Mouse (Mus musculus): ENCODE measurements around the gene Dnal1. TPM values are rescaled to one million over a fixed set of nuclear protein-coding genes. Genes with fewer than 3 reads are reported as not detected.

The Dnal1 gene
- polyA plus RNA-seq, 1 experiment from 2014 or later: 2.4 TPM

DNA sequence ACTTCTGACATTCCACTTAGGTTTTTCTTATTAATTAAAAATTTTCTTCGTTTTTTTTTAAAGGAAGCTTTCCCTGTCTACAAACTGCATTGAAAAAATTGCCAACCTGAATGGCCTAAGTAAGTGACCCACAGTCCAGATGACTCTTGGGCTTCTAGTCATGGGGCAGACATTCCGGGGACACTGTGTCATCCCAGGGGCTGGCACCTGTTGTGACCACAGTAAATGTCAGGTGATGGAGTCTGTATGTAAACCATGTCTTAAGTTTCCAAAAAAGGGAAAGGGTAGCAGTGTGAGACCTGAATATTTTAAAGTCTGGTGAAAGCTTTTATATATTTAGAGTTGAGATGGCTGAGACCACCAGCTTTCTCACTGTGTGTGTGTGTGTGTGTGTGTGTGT lies 12.7 kb downstream of the Dnal1 start:
- Histone ChIP-seq H3K36me3 (ENCODE audit: control insufficient read depth, insufficient read depth, low read length) (peaks cover 16% of the 10 kb centered on the region), H3K4me2 (ENCODE audit: low read length) (no peak overlapping the region), H3K9ac (ENCODE audit: low read length) (no peak overlapping the region), H3K4me3 (ENCODE audit: control insufficient read depth in 1 of 2, insufficient read depth in 1 of 2, low read depth in 1 of 2, low read length in 2 of 2) (no peak overlapping the region), H3K4me1 (ENCODE audit: control insufficient read depth in 2 of 2, insufficient read depth in 2 of 2, low read length in 2 of 2) (no peaks in the 10 kb centered on the region), H3K27me3 (ENCODE audit: control insufficient read depth, insufficient read depth, low read length) (no peaks in the 10 kb centered on the region), H3K9me3 (ENCODE audit: control insufficient read depth, low read length) (no peaks in the 10 kb centered on the region), H3K27ac (replicated peaks in 1 of 2; ENCODE audit: control insufficient read depth in 1 of 2, insufficient read depth in 1 of 2, low read depth in 2 of 2, low read length in 2 of 2) (no peak overlapping the region)
- 66% methylated on average over 2 of the region's 2 CpGs for WGBS
- ATAC-seq (ENCODE audit: insufficient number of reproducible peaks, insufficient read depth, low FRiP score, low read depth): no peak

DNA sequence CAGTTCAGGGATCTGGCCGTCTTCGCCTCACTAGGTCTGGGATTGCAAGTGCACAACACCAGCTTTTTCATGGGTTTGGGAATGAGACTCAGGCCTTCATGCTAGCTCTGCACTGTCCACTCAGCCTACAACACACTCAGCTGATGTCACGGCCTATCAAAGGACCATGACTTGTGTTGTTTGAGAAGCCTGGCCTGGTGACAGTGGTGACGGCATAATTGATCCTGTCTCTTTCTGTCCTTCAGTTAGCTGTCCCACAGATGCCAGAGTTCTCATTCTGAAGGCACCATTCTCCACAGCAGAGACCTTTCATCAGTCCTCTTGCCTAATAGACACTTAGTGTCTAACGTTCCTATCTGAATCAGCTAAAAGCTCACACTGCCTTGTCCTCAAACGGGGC lies 14.4 kb downstream of the Dnal1 start:
- no peak for ATAC-seq (ENCODE audit: insufficient number of reproducible peaks, insufficient read depth, low FRiP score, low read depth)
- Histone ChIP-seq H3K27me3 (ENCODE audit: control insufficient read depth, insufficient read depth, low read length) (no peaks in the 10 kb centered on the region), H3K9ac (ENCODE audit: low read length) (no peak overlapping the region), H3K4me2 (ENCODE audit: low read length) (no peak overlapping the region), H3K4me3 (ENCODE audit: control insufficient read depth in 1 of 2, insufficient read depth in 1 of 2, low read depth in 1 of 2, low read length in 2 of 2) (no peak overlapping the region), H3K27ac (replicated peaks in 1 of 2; ENCODE audit: control insufficient read depth in 1 of 2, insufficient read depth in 1 of 2, low read depth in 2 of 2, low read length in 2 of 2) (no peak overlapping the region), H3K4me1 (ENCODE audit: control insufficient read depth in 2 of 2, insufficient read depth in 2 of 2, low read length in 2 of 2) (no peaks in the 10 kb centered on the region), H3K9me3 (ENCODE audit: control insufficient read depth, low read length) (no peaks in the 10 kb centered on the region), H3K36me3 (ENCODE audit: control insufficient read depth, insufficient read depth, low read length) (peaks cover 18% of the 10 kb centered on the region)
- 78% methylated on average over 6 of the region's 6 CpGs for WGBS

DNA sequence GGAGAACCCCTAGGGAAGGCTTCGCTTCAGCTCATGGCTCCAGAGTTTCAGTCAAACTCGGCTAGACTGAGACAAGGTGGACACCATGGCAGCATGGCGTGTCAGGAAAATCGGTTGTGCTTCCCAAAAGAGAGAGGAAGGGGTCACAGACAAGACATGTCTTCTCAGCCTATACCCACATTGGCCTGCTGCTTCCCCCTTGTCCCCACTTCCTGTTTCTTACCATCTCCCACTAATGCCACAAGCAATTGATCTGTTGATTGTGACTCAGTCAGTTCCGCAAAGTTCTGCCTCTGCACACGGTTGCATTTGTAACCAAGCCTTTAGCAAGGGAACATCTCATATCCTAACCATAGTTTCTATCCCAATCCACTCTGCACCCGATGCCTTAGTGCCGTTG lies 15.8 kb downstream of the Dnal1 start:
- 90% methylated on average over 8 of the region's 8 CpGs for WGBS
- no peak overlapping the region for H3K27ac ChIP-seq (replicated peaks in 1 of 2; ENCODE audit: control insufficient read depth in 1 of 2, insufficient read depth in 1 of 2, low read depth in 2 of 2, low read length in 2 of 2)
- no peak overlapping the region for H3K4me2 ChIP-seq (ENCODE audit: low read length)
- no peak for ATAC-seq (ENCODE audit: insufficient number of reproducible peaks, insufficient read depth, low FRiP score, low read depth)
- H3K9ac ChIP-seq (ENCODE audit: low read length): no peak overlapping the region
- H3K4me1 ChIP-seq (ENCODE audit: control insufficient read depth in 2 of 2, insufficient read depth in 2 of 2, low read length in 2 of 2): no peaks in the 10 kb centered on the region
- H3K4me3 ChIP-seq (ENCODE audit: control insufficient read depth in 1 of 2, insufficient read depth in 1 of 2, low read depth in 1 of 2, low read length in 2 of 2): no peak overlapping the region
- H3K9me3 ChIP-seq (ENCODE audit: control insufficient read depth, low read length): no peaks in the 10 kb centered on the region
- H3K27me3 ChIP-seq (ENCODE audit: control insufficient read depth, insufficient read depth, low read length): no peaks in the 10 kb centered on the region
- peaks cover 16% of the 10 kb centered on the region for H3K36me3 ChIP-seq (ENCODE audit: control insufficient read depth, insufficient read depth, low read length)

DNA sequence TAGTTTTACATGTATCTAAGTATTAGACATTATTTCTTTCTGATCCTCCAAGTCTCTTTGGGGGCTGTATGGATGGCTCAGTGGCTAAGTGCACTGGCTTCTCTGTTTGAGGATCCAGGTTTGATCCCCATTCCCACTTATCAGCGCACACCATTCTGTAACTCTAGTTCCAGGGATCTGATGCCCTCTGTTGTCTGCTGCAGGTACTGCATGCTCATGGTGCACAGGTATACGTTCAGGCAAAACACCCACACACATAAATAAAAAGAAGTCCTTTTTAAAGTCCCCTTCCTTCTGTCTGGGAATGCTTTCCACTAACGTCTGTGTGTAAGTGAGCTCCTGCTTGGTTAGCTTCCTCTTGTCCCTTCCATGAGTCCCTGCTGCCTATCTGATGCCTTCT lies 18.1 kb downstream of the Dnal1 start:
- Histone ChIP-seq H3K36me3 (ENCODE audit: control insufficient read depth, insufficient read depth, low read length) (peaks cover 31% of the 10 kb centered on the region), H3K9me3 (ENCODE audit: control insufficient read depth, low read length) (no peaks in the 10 kb centered on the region)
- 62% methylated on average over 3 of the region's 3 CpGs for WGBS

DNA sequence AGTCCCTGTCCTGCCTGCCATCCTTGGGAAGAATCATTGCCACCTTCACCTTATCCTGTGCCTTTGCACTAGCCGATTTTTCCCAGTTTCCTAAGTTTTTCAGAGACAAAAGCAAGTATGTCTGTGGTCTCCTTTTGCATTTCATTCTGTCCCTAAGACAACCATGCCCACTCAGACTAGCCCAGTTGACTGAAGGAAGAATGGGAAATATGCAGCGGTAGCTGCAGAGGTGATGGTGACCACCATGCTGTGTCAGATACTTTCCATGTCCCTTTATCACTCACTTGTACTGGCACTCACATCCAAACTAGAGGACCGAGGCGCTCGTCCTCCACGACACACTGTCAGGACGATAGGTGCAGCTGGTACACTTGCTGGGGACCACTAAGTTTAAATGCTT lies 23.0 kb downstream of the Dnal1 start:
- peaks cover 21% of the 10 kb centered on the region for H3K36me3 ChIP-seq (ENCODE audit: control insufficient read depth, insufficient read depth, low read length)
- ATAC-seq (ENCODE audit: insufficient number of reproducible peaks, insufficient read depth, low FRiP score, low read depth): no peak
- no peak overlapping the region for H3K4me2 ChIP-seq (ENCODE audit: low read length)
- no peaks in the 10 kb centered on the region for H3K4me1 ChIP-seq (ENCODE audit: control insufficient read depth in 2 of 2, insufficient read depth in 2 of 2, low read length in 2 of 2)
- H3K9me3 ChIP-seq (ENCODE audit: control insufficient read depth, low read length): no peaks in the 10 kb centered on the region
- 75% methylated on average over 7 of the region's 7 CpGs for WGBS
- H3K27me3 ChIP-seq (ENCODE audit: control insufficient read depth, insufficient read depth, low read length): no peaks in the 10 kb centered on the region
- H3K27ac ChIP-seq (replicated peaks in 1 of 2; ENCODE audit: control insufficient read depth in 1 of 2, insufficient read depth in 1 of 2, low read depth in 2 of 2, low read length in 2 of 2): no peak overlapping the region
- H3K9ac ChIP-seq (ENCODE audit: low read length): no peak overlapping the region
- H3K4me3 ChIP-seq (ENCODE audit: control insufficient read depth in 1 of 2, insufficient read depth in 1 of 2, low read depth in 1 of 2, low read length in 2 of 2): no peak overlapping the region

More for the DNA sequence above, 18.1 kb downstream of the Dnal1 start:
- no peaks in the 10 kb centered on the region for H3K27me3 ChIP-seq (ENCODE audit: control insufficient read depth, insufficient read depth, low read length)
- H3K9ac ChIP-seq (ENCODE audit: low read length): no peak overlapping the region
- no peaks in the 10 kb centered on the region for H3K4me1 ChIP-seq (ENCODE audit: control insufficient read depth in 2 of 2, insufficient read depth in 2 of 2, low read length in 2 of 2)
- no peak overlapping the region for H3K4me2 ChIP-seq (ENCODE audit: low read length)
- no peak overlapping the region for H3K27ac ChIP-seq (replicated peaks in 1 of 2; ENCODE audit: control insufficient read depth in 1 of 2, insufficient read depth in 1 of 2, low read depth in 2 of 2, low read length in 2 of 2)
- H3K4me3 ChIP-seq (ENCODE audit: control insufficient read depth in 1 of 2, insufficient read depth in 1 of 2, low read depth in 1 of 2, low read length in 2 of 2): no peak overlapping the region
- ATAC-seq (ENCODE audit: insufficient number of reproducible peaks, insufficient read depth, low FRiP score, low read depth): no peak

DNA sequence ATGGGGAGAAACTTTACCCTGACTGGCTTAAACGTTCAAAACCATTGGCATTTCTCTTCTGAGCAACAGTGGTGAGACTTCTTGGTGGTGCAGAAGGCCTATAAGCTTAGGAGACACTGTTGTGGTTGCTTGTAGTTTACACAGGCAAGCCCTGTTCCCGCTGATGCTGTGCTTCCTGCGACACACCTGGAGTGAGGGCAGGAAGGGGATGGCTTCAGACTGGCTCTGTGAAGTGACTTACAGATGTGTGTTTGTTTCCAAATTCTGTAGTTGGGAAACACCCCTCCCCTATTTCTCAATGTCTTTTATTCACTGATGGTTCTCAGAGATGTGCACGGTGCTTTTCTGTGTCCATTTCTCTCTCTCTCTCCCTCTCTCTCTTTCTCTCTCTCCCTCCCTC lies 26.0 kb downstream of the Dnal1 start:
- Histone ChIP-seq H3K4me1 (ENCODE audit: control insufficient read depth in 2 of 2, insufficient read depth in 2 of 2, low read length in 2 of 2) (no peaks in the 10 kb centered on the region), H3K27me3 (ENCODE audit: control insufficient read depth, insufficient read depth, low read length) (no peaks in the 10 kb centered on the region), H3K9ac (ENCODE audit: low read length) (no peak overlapping the region), H3K9me3 (ENCODE audit: control insufficient read depth, low read length) (no peaks in the 10 kb centered on the region), H3K27ac (replicated peaks in 1 of 2; ENCODE audit: control insufficient read depth in 1 of 2, insufficient read depth in 1 of 2, low read depth in 2 of 2, low read length in 2 of 2) (no peak overlapping the region), H3K4me2 (ENCODE audit: low read length) (no peak overlapping the region), H3K4me3 (ENCODE audit: control insufficient read depth in 1 of 2, insufficient read depth in 1 of 2, low read depth in 1 of 2, low read length in 2 of 2) (no peak overlapping the region), H3K36me3 (ENCODE audit: control insufficient read depth, insufficient read depth, low read length) (peaks cover 25% of the 10 kb centered on the region)
- no peak for ATAC-seq (ENCODE audit: insufficient number of reproducible peaks, insufficient read depth, low FRiP score, low read depth)
- 65% methylated on average over 4 of the region's 4 CpGs for WGBS

DNA sequence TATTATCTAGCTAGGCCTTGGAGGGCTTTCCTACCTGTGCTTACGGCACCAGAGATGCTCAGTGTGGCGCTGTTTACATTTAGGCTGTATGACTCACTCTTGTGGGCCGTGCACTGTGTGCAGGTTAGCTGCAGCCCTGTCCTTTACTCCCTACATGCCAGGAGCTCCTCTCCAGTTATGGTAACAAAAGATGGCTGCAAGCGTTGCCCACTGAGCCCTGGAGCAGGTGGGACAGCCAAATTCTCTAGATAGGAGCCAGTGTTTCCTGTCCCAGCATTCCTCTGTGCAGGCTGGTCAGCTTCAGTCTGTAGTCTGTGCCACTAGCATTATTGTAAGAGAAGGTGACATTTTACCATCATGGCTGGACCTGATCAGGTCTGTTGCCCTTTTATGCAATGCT lies 27.1 kb downstream of the Dnal1 start:
- H3K4me1 ChIP-seq (ENCODE audit: control insufficient read depth in 2 of 2, insufficient read depth in 2 of 2, low read length in 2 of 2): no peaks in the 10 kb centered on the region
- H3K4me2 ChIP-seq (ENCODE audit: low read length): no peak overlapping the region
- H3K27me3 ChIP-seq (ENCODE audit: control insufficient read depth, insufficient read depth, low read length): no peaks in the 10 kb centered on the region
- no peak for ATAC-seq (ENCODE audit: insufficient number of reproducible peaks, insufficient read depth, low FRiP score, low read depth)
- H3K9ac ChIP-seq (ENCODE audit: low read length): no peak overlapping the region
- no peak overlapping the region for H3K4me3 ChIP-seq (ENCODE audit: control insufficient read depth in 1 of 2, insufficient read depth in 1 of 2, low read depth in 1 of 2, low read length in 2 of 2)
- WGBS: 84% methylated on average over 4 of the region's 4 CpGs
- H3K9me3 ChIP-seq (ENCODE audit: control insufficient read depth, low read length): no peaks in the 10 kb centered on the region
- peaks cover 16% of the 10 kb centered on the region for H3K36me3 ChIP-seq (ENCODE audit: control insufficient read depth, insufficient read depth, low read length)
- H3K27ac ChIP-seq (replicated peaks in 1 of 2; ENCODE audit: control insufficient read depth in 1 of 2, insufficient read depth in 1 of 2, low read depth in 2 of 2, low read length in 2 of 2): no peak overlapping the region

DNA sequence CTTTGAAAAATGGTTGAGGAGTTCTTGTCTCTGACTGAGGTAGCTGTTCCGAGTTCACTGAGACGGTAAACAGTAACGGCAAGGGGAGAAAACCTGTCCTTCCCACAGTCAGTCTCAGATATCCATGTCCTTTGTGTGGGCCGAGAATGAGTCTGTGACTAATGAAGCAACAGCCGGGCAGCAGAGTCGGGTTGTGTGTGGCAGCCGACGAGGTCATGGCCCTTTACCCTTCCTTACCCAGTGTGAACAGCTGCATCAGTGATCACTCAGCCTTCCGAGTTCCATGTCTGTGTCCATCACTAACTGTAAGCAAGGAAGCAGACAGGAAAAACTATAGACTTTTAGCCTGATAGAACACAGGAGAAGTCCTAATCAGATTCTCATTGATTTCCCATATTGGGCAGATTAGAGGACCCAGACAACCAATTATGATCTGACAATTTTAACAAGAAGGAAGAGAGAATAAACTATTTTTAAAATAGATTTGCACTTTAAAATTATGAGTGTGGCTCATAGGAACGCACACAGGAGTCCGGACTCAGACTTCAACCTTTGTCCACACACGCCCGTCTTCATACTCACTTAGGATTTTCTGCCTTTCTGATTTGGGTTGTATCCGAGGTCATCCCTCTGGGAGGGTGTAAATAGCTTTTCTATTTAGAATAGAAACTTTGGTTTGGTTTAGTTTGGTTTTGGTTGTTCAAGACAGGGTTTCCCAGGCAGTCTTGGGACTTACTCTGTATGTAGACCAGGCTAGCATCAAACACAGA lies 28.3 kb downstream of the Dnal1 start:
- Histone ChIP-seq H3K27ac (replicated peaks in 1 of 2; ENCODE audit: control insufficient read depth in 1 of 2, insufficient read depth in 1 of 2, low read depth in 2 of 2, low read length in 2 of 2) (no peak overlapping the region), H3K4me3 (ENCODE audit: control insufficient read depth in 1 of 2, insufficient read depth in 1 of 2, low read depth in 1 of 2, low read length in 2 of 2) (no peak overlapping the region), H3K4me1 (ENCODE audit: control insufficient read depth in 2 of 2, insufficient read depth in 2 of 2, low read length in 2 of 2) (no peaks in the 10 kb centered on the region), H3K27me3 (ENCODE audit: control insufficient read depth, insufficient read depth, low read length) (no peaks in the 10 kb centered on the region), H3K36me3 (ENCODE audit: control insufficient read depth, insufficient read depth, low read length) (peaks cover 14% of the 10 kb centered on the region; the same call in 1 of the 2 replicates), H3K4me2 (ENCODE audit: low read length) (no peak overlapping the region), H3K9ac (ENCODE audit: low read length) (no peak overlapping the region), H3K9me3 (ENCODE audit: control insufficient read depth, low read length) (no peaks in the 10 kb centered on the region)
- WGBS: 75% methylated on average over 14 of the region's 14 CpGs
- no peak for ATAC-seq (ENCODE audit: insufficient number of reproducible peaks, insufficient read depth, low FRiP score, low read depth)
